Mouse (Mus musculus) bone marrow, adult 2 months (tissue): ENCODE results near the gene Kalrn.
"Not testable (repeated sequence)": the region's sequence is repeated elsewhere in the genome, so short reads cannot be mapped to it uniquely, and the experiment has no call there.

Experiments
- CTCF ChIP-seq: fragments of 200-500 bp; IDR thresholded peaks from 2 replicates; pipeline ENCODE4 v1.5.1; 2011; ENCODE audit warnings: low read length, control low read depth; ENCODE audit not compliant: control insufficient read depth, insufficient read depth
- POLR2A ChIP-seq: fragments of 200-500 bp; IDR thresholded peaks from 2 replicates; pipeline ENCODE4 v1.6.1; 2011; ENCODE audit warnings: low read depth, mild to moderate bottlenecking, control low read depth, low read length, borderline replicate concordance; ENCODE audit not compliant: control insufficient read depth

GRCm38 (mm10) chr16:34303818-34304217 lies 269.5 kb downstream of the Kalrn start:
- TF ChIP-seq CTCF, POLR2A: not testable (repeated sequence)
